Mouse (Mus musculus) cerebellum, adult 2 months (tissue): ENCODE measurements at regions not wholly inside any gene's neighbourhood (a gene's known extent, or its start where the extent isn't known, plus 50 kb on each side); places are given as distances from the start of the nearest gene placed in this dataset.

Experiments
- CTCF ChIP-seq: fragments of 200-500 bp; IDR thresholded peaks from 2 replicates; pipeline ENCODE4 v1.5.1; 2011; ENCODE audit warnings: low read depth, mild to moderate bottlenecking, control low read depth, low read length, moderate library complexity, borderline replicate concordance; ENCODE audit not compliant: insufficient read depth
- POLR2A ChIP-seq: fragments of 200-500 bp; IDR thresholded peaks from 2 replicates; pipeline ENCODE4 v1.6.1; 2011; ENCODE audit warnings: low read length, control low read depth, borderline replicate concordance; ENCODE audit not compliant: insufficient read depth

GRCm38 (mm10) chr8:88972993-88973690 lies 70.8 kb downstream of the Sall1 start:
- TF ChIP-seq POLR2A (no peak), CTCF (no peak)
